Mouse (Mus musculus): Measurements from ENCODE around the gene Mt3.
"Not testable (repeated sequence)": the region's sequence is repeated elsewhere in the genome, so short reads cannot be mapped to it uniquely, and the experiment has no call there.

Mt3 gene

GRCm38 (mm10) chr8:94152513-94153300 lies at the start of gene Mt3:
Gene Mt3 (plus strand): TSS chr8:94152607.
- DNase-seq: no peak

- DNase-seq: peak; percentile 11
Measured at GRCm38 (mm10) chr8:94104146-94104545, 48.3 kb upstream of the Mt3 start.

GRCm38 (mm10) chr8:94107871-94108270 lies 44.5 kb upstream of the Mt3 start:
- peak; percentile 22 for DNase-seq

DNA sequence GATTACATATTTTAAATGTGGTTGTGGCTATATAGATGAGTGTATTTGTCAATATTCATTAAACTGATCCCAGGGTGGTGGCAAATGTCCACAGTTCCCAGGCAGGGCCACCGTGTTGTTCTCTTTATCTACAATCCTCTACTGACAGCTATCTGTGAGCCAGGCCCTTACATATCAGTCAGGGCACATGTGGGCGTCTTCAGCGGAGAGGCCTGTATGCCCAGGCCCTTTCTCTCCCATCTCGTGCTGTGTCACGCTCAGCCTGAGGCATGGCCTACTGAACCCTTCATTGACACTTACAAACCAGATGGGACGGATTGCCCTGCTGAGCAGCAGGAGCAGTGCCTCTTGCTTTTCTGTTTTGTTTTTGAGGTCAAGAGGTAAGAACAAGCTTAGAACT lies 43.0 kb upstream of the Mt3 start:
- no peak for DNase-seq

GRCm38 (mm10) chr8:94109835-94110234 lies 42.6 kb upstream of the Mt3 start:
- no peak for DNase-seq

DNA sequence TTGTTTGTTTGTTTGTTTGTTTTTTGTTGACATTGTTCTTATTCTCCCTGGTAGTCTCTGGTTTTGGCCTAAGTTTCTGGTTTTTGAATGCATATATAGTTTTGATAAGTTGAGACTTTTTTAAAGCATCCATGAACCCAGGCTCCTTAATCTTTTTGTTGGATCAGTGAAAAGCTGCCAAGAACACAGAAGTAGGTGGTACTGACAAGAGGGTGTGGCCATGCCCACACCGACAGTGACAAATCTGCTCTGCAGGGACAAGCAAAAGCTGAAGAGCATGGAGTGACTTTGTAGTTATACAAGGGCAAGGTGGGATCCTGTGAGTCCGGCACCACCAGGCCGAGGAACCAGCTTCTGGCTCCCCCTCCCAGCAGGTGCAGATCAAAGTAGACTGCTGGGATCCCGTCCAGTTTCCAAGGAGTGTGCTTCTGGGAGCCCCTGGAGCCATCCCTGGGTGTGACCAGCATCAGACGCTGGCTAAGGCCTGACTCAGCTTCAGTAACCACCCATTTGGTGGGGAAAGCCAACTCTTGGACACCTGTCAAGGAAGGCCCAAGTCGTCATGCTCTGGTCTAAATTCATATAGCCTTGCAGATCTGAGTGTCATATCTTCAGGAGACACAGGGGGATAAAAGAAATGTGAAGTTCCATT lies 41.8 kb upstream of the Mt3 start:
- no peak for DNase-seq

DNA sequence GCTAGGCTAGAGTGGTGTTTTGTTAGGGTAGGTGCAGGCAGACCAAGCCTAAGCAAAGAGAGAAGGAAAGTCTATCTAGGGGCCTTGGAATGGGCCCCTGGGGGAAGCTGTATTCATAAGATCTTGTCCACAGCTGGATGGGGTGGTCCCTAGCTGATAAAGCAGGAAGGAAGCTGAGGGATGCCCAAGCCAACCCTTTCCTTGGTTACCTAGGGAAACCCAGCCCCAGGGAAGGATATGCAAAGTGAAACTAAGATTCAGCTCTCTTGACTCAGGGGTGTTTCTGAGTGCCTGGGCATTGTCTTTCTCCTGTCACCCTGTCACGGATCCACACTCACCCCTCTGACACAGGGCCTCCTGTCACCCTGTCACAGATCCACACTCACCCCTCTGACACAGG lies 39.0 kb upstream of the Mt3 start:
- no peak for DNase-seq

DNA sequence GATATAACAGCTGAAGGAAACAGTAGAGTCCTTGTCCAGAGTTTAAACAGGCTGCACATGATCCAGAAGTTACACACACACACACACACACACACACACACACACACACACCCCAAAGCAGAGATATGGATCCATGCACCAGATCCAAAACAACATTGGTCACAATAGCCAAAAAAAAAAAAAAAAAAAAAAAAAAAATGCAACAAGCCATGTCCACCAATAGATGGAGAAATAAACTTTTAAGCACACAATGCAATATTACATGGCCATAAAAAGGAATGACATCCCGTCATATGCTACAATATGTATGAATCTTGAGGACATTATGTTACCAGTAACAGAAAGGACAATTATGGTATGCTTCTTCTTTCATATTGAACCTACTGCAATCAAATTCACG lies 38.4 kb upstream of the Mt3 start:
- no peak for DNase-seq

GRCm38 (mm10) chr8:94118776-94119430 lies 33.5 kb upstream of the Mt3 start:
- DNase-seq: no peak

DNA sequence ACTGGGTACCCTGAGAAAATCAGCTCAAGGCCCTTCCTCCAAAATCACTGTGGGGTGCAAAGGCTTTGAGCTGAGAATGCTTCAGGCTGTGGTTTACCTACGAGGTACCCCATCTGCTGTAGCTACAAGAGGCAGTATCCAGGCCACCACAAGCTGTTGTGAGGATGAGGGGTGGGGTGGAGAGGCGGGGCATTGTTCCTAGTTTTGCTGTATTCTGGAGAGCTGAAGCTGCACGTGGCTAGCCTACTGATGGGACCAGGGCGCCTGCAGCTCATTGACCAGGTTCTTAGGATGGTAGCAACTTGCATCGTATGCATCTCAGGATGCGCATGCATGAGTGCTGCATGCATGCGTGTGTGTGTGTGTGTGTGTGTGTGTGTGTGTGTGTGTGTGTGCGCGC lies 30.8 kb upstream of the Mt3 start:
- DNase-seq: no peak

GRCm38 (mm10) chr8:94122711-94123468 lies 29.5 kb upstream of the Mt3 start:
- DNase-seq: no peak

GRCm38 (mm10) chr8:94127711-94128110 lies 24.7 kb upstream of the Mt3 start:
- DNase-seq: no peak

DNA sequence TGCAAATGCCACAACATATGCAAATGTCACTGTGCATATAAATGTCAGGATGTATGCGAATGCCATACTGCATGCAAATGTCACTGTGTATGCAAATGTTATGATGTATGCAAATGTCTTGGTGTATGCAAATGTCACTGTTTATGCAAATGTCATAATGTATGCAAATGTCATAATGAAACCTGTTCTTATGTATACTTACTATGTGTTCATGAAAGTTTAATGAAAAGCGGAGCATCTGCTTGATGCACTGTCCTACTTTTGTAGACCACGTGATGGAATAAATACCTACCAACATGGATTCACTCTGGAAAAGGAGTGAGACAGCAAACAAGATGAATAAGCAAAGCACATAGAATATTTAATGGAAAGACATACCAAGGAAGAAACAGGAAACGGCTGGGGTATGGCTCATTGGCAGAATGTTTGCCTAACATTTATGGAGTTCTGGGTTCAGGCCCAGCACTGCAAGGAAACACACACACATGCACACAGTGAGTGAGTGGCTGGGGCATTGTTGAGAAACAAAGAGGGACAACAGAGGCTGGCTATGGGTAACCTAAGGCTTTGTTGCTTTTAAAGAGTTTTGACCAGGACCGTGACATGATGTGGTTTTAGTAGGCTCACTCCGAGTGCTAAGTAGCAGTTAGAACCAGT lies 23.1 kb upstream of the Mt3 start:
- DNase-seq: no peak

- no peak for DNase-seq
Measured at GRCm38 (mm10) chr8:94130126-94130525, 22.3 kb upstream of the Mt3 start.

DNA sequence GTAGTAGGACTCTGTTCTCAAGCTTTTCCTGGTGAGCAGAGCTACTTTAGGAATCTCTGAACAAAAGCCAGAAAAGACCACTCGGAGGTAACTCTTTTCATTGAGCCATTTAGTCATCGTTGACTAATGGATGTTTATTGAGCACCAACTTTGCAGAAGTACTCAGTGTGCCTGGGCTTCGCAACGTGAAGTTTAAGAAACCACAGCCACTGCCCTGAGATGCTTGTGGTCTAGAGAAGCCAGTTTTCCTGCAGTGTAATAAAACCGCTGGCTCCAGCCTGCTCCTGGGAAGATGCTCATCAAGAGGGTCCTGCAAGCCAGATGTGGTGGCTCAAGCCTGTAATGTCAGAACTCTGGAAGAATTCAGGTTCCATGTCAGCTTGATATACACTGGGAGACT lies 20.3 kb upstream of the Mt3 start:
- DNase-seq: no peak

GRCm38 (mm10) chr8:94134601-94135000 lies 17.8 kb upstream of the Mt3 start:
- not testable (repeated sequence) for DNase-seq

GRCm38 (mm10) chr8:94135556-94135955 lies 16.9 kb upstream of the Mt3 start:
- DNase-seq: no peak

DNA sequence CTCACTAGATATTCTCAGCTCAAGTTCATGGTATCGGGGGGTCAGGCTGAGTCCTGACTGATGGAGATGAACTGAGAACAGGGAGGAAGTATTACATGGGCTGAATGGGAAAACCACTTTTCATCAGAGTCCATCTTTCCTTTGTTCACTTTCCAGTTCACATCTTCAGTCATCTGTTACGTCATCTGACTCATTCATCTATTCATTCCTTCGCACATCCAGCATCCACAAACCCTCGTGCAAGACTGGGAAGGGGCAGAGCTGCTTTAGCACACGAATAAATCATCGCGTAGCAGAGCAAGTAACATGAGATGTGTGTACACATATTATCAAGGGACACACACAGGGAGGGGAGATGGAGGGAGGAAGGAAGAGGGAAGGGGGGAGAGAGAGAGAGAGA lies 16.2 kb upstream of the Mt3 start:
- no peak for DNase-seq

GRCm38 (mm10) chr8:94136933-94137332 lies 15.5 kb upstream of the Mt3 start, which contains the start of gene Mt4:
Gene Mt4 (plus strand): TSS chr8:94137197.
- no peak for DNase-seq

GRCm38 (mm10) chr8:94140266-94140795 lies 12.1 kb upstream of the Mt3 start:
- DNase-seq: no peak

GRCm38 (mm10) chr8:94148236-94148635 lies 4.2 kb upstream of the Mt3 start:
- DNase-seq: no peak

DNA sequence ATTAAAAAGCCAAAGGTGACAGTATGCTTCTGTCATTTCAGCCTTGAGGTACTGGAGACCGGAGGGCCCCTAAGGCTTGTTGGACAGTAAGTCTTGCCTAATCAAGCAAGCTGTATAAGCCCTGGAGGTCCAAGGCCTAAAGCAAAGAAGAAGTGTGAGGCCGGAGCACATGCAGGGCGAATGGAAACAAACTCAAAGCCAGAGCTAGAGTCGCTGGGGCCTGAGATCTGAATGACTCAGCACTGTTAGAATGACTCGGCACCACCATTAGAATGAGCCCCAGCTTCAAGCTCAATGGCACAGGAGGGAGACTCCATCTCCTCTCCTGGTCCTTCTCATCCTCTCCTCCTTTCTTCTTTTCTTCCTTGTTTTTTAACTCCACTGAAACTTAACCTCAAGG lies 1.5 kb upstream of the Mt3 start:
- no peak for DNase-seq
